Mouse (Mus musculus) bone marrow macrophage, adult 2 months (primary cell): ENCODE results near the gene Med20.

Experiments used
- CTCF ChIP-seq: IDR thresholded peaks from 2 replicates; pipeline ENCODE4 v1.5.1; 2012; ENCODE audit warnings: low read depth, mild to moderate bottlenecking, low read length, moderate library complexity
- POLR2A ChIP-seq: IDR thresholded peaks from 2 replicates; pipeline ENCODE4 v1.6.1; 2012; ENCODE audit warnings: mild to moderate bottlenecking, low read depth, low read length, borderline replicate concordance

DNA sequence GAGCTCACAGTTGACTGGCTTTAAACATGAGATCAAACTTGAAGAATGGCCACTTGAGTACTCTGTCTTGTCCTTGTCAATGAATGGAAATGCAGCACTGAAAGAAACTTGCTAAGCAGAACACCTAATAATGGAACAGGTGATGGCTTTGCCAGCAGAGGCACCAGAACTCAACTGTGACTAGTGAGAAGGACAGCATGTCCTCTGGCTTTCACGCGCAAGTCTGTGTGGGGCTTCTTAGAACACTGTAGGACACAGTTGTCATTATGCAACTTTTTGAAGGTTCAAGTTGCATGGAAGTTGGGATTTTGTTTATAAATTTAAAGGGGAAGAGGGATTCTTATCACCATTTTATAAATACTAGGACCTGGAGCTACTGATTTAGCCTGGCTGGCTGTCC lies 13.7 kb downstream of the Med20 start:
- TF ChIP-seq CTCF (no peak), POLR2A (no peak)
